In the genomic region with DNA sequence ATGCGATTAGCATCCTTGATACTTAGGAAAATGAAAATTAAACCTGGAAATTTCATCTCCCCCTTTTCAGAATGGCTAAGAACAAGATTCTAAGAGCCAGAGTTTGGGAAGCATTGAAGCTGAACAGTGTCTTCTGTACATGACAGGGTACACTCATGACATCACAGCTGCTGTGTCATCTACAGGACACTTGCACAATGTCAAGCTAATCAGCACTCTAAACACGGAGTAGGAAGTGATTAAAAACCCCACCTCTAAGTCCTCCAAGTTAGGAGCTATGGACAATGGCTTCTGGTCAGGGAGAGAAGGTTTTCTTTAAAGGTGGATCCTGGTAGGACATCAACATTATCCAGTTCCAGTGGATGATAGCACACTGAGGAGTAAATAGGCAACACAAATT, we compare ENCODE assay signal across 28 mouse cellular contexts. TPM values are rescaled to one million over a fixed set of nuclear protein-coding genes. Genes with fewer than 3 reads are reported as not detected.
DNase-seq lines count a peak whose midpoint lies in the region; ATAC-seq lines count a peak whose summit lies in the region.
"Had no signal": no experiment of that assay in that cellular context is flagged by ENCODE, and none has a peak within 500 bp of the region (broad histone marks: within the 10 kb centered on the region; RNA-seq: fewer than 3 reads in every experiment).

No protein-coding gene starts in this region.

- no peak overlapping the region for H3K27ac ChIP-seq in midbrain, embryonic 11.5 days (ENCODE audit: low read depth, low read length)
- H3K27ac ChIP-seq: embryonic facial prominence, embryonic 12.5 days; embryonic facial prominence, embryonic 15.5 days; forebrain, embryonic 12.5 days; forebrain, embryonic 15.5 days; heart, embryonic 15.5 days; hindbrain, embryonic 14.5 days; hindbrain, postnatal 0 days had no signal

- ATAC-seq in granulocyte monocyte progenitor cell, adult 5-6 weeks (replicated peaks; ENCODE audit: poor library complexity, severe bottlenecking), result peak; percentile 96
- peak; percentile 89 for ATAC-seq in megakaryocyte progenitor cell, adult 5-6 weeks (replicated peaks; ENCODE audit: poor library complexity)
- no peak for ATAC-seq in midbrain, embryonic 11.5 days (ENCODE audit: low FRiP score)
- ATAC-seq: forebrain, embryonic 15.5 days; hindbrain, postnatal 0 days; inflammation-experienced regulatory T-cells, adult 6 months had no signal

- DNase-seq in lung, postnatal 36 days, result peak; percentile 20
- DNase-seq in lung, postnatal 10 days, result no peak
- DNase-seq in kidney, postnatal 14 days, result no peak
- no peak for DNase-seq in thymus, postnatal 0 days (ENCODE audit: low spot score)
- no peak for DNase-seq in midbrain, embryonic 11.5 days (ENCODE audit: low spot score, missing footprints)
- DNase-seq: adrenal gland, postnatal 10 days; adrenal gland, postnatal 36 days; cerebellum, adult 18-20 months; cerebellum, adult 9-10 months; cerebellum, postnatal 14 days; gastrocnemius, postnatal 36 days; heart, adult 18-20 months; heart, postnatal 10 days; heart, postnatal 4 days had no signal

- no peak overlapping the region for H3K4me2 ChIP-seq in midbrain, embryonic 11.5 days
- H3K4me2 ChIP-seq: embryonic facial prominence, embryonic 12.5 days; embryonic facial prominence, embryonic 15.5 days; forebrain, embryonic 12.5 days; forebrain, embryonic 15.5 days; heart, embryonic 12.5 days; heart, embryonic 15.5 days; hindbrain, embryonic 14.5 days had no signal

- no peak overlapping the region for H3K4me3 ChIP-seq in midbrain, embryonic 11.5 days (ENCODE audit: low read depth, low read length)
- H3K4me3 ChIP-seq: embryonic facial prominence, embryonic 12.5 days; embryonic facial prominence, embryonic 15.5 days; forebrain, embryonic 12.5 days; forebrain, embryonic 15.5 days; heart, embryonic 12.5 days; heart, embryonic 15.5 days had no signal

- WGBS in midbrain, embryonic 11.5 days, result 89% methylated on average over 2 of the region's 2 CpGs

- H3K4me1 ChIP-seq in midbrain, embryonic 11.5 days (ENCODE audit: control insufficient read depth, insufficient read depth, low read length), result no peaks in the 10 kb centered on the region
- H3K4me1 ChIP-seq: embryonic facial prominence, embryonic 12.5 days; embryonic facial prominence, embryonic 15.5 days; forebrain, embryonic 12.5 days; forebrain, embryonic 15.5 days; heart, embryonic 15.5 days had no signal

- no peaks in the 10 kb centered on the region for H3K36me3 ChIP-seq in midbrain, embryonic 11.5 days (ENCODE audit: control insufficient read depth, insufficient read depth, low read length)
- H3K36me3 ChIP-seq: embryonic facial prominence, embryonic 12.5 days; embryonic facial prominence, embryonic 15.5 days; forebrain, embryonic 12.5 days; forebrain, embryonic 15.5 days; heart, embryonic 15.5 days had no signal

- no peaks in the 10 kb centered on the region for H3K27me3 ChIP-seq in midbrain, embryonic 11.5 days (ENCODE audit: control insufficient read depth, insufficient read depth, low read length)
- H3K27me3 ChIP-seq: embryonic facial prominence, embryonic 12.5 days; embryonic facial prominence, embryonic 15.5 days; forebrain, embryonic 12.5 days; forebrain, embryonic 15.5 days; heart, embryonic 12.5 days; heart, embryonic 15.5 days had no signal

- no peaks in the 10 kb centered on the region for H3K9me3 ChIP-seq in midbrain, embryonic 11.5 days (ENCODE audit: control insufficient read depth, low read length)
- H3K9me3 ChIP-seq: embryonic facial prominence, embryonic 12.5 days; embryonic facial prominence, embryonic 15.5 days; forebrain, embryonic 12.5 days; forebrain, embryonic 15.5 days; heart, embryonic 12.5 days; heart, embryonic 15.5 days had no signal

- H3K9ac ChIP-seq in midbrain, embryonic 11.5 days (ENCODE audit: low read length), result no peak overlapping the region
- H3K9ac ChIP-seq: embryonic facial prominence, embryonic 12.5 days; embryonic facial prominence, embryonic 15.5 days; forebrain, embryonic 12.5 days; forebrain, embryonic 15.5 days; heart, embryonic 12.5 days; heart, embryonic 15.5 days; hindbrain, embryonic 14.5 days had no signal

RNA-seq across cellular contexts. Expression of gene Vopp1, which starts 21.8 kb away (rescaled TPM):
- total RNA-seq in granulocyte monocyte progenitor cell, adult 5-6 weeks (2014; fragmentation: Nextera tagmentation), result 10.1 and 14.9 TPM in 2 replicates
- total RNA-seq in granulocyte monocyte progenitor cell, adult 5-6 weeks (2017), result 12.0 TPM in 2 replicates
- total RNA-seq in megakaryocyte progenitor cell, adult 5-6 weeks (2015), result 10.0 and 12.0 TPM in 2 replicates
- 10.1 and 14.5 TPM in 2 replicates for total RNA-seq in megakaryocyte progenitor cell, adult 5-6 weeks (2017)
- 24.9 and 25.0 TPM in 2 replicates for polyA plus RNA-seq in thymus, postnatal 0 days (2015; fragmentation: Nextera tagmentation; extraction: Ambion mirVana)
- polyA plus RNA-seq in midbrain, embryonic 11.5 days (2014; fragmentation: Nextera tagmentation; extraction: Ambion mirVana), result 61.1 and 71.1 TPM in 2 replicates

RNA-seq across cellular contexts. Expression of gene Vmn1r21, which starts 47.0 kb away (rescaled TPM):
- not detected in 2 replicates for total RNA-seq in granulocyte monocyte progenitor cell, adult 5-6 weeks (2014; fragmentation: Nextera tagmentation)
- total RNA-seq in granulocyte monocyte progenitor cell, adult 5-6 weeks (2017), result not detected in 2 replicates
- total RNA-seq in megakaryocyte progenitor cell, adult 5-6 weeks (2015), result not detected in 2 replicates
- not detected in 2 replicates for total RNA-seq in megakaryocyte progenitor cell, adult 5-6 weeks (2017)
- not detected in 2 replicates for polyA plus RNA-seq in thymus, postnatal 0 days (2015; fragmentation: Nextera tagmentation; extraction: Ambion mirVana)
- not detected in 2 replicates for polyA plus RNA-seq in midbrain, embryonic 11.5 days (2014; fragmentation: Nextera tagmentation; extraction: Ambion mirVana)
- total RNA-seq: adrenal gland, adult 18-20 months; adrenal gland, postnatal 10 days; adrenal gland, postnatal 36 days; ES-E14; gastrocnemius, adult 8-10 months; gastrocnemius, postnatal 36 days; heart, adult 18-20 months; heart, postnatal 10 days; heart, postnatal 4 days; hindbrain, postnatal 0 days had no signal
- polyA plus RNA-seq: embryonic facial prominence, embryonic 12.5 days; embryonic facial prominence, embryonic 15.5 days; forebrain, embryonic 15.5 days; heart, embryonic 12.5 days; heart, embryonic 15.5 days; hindbrain, embryonic 14.5 days; inflammation-experienced regulatory T-cells, adult 6 months had no signal
